Mouse (Mus musculus) ES-E14 (cell line): Measurements from ENCODE around the gene Rflna. TPM values are rescaled to one million over a fixed set of nuclear protein-coding genes. Genes with fewer than 3 reads are reported as not detected.

Experiments used
- DNase-seq: peaks from one replicate; pipeline ENCODE4 v3.0.0-alpha.2; 2013; ENCODE audit warnings: low read depth, low spot score
- H3K27ac ChIP-seq: 2 replicates; pipeline ENCODE4 v1.5.1; 2012; ENCODE audit warnings: low read depth, mild to moderate bottlenecking, low read length, moderate library complexity, mixed read lengths; ENCODE audit not compliant: poor library complexity, insufficient read depth, severe bottlenecking
- H3K36me3 ChIP-seq: 2 replicates; pipeline ENCODE4 v1.6.1; 2012; ENCODE audit warnings: mild to moderate bottlenecking, low read length, moderate library complexity, mixed read lengths; ENCODE audit not compliant: control insufficient read depth, poor library complexity, insufficient read depth, severe bottlenecking
- H3K4me1 ChIP-seq, 2 experiments: fragments of 150-350 bp in 1 of 2; sonication (generic) in 1 of 2; 2 replicates each; pipeline ENCODE4 v1.6.1; 2012; ENCODE audit warnings: low read length in 2 of 2, mild to moderate bottlenecking in 1 of 2, mixed read lengths in 1 of 2; ENCODE audit not compliant: control insufficient read depth in 2 of 2, insufficient read depth in 2 of 2, poor library complexity in 1 of 2
- H3K4me3 ChIP-seq, 2 experiments: fragments of 150-350 bp in 1 of 2; sonication (generic) in 1 of 2; 2 replicates each; pipeline ENCODE4 v1.5.1; 2012; ENCODE audit warnings: low read length in 2 of 2, low read depth in 1 of 2, mild to moderate bottlenecking in 1 of 2, mixed read lengths in 1 of 2; ENCODE audit not compliant: insufficient read depth in 1 of 2, poor library complexity in 1 of 2, severe bottlenecking in 1 of 2
- H3K9ac ChIP-seq: 2 replicates; pipeline ENCODE4 v1.6.1; 2012; ENCODE audit warnings: low read depth, mild to moderate bottlenecking, low read length, mixed read lengths; ENCODE audit not compliant: poor library complexity, insufficient read depth, severe bottlenecking
- H3K9me3 ChIP-seq: fragments of 150-350 bp; sonication (generic); 2 replicates; pipeline ENCODE4 v1.6.1; 2012; ENCODE audit warnings: low read depth, mild to moderate bottlenecking, low read length; ENCODE audit not compliant: control insufficient read depth, insufficient read depth
- CHD2 ChIP-seq: IDR thresholded peaks from 2 replicates; pipeline ENCODE4 v1.6.1; 2014; ENCODE audit warnings: mild to moderate bottlenecking, low read depth, low read length, inconsistent platforms
- HCFC1 ChIP-seq: IDR thresholded peaks from 2 replicates; pipeline ENCODE4 v1.6.1; 2012; ENCODE audit warnings: low read length, inconsistent platforms, borderline replicate concordance; ENCODE audit not compliant: insufficient read depth
- MAFK ChIP-seq: IDR thresholded peaks from 2 replicates; pipeline ENCODE4 v1.6.1; 2014; ENCODE audit warnings: mild to moderate bottlenecking, low read depth, low read length, inconsistent platforms; ENCODE audit not compliant: insufficient read depth
- ZC3H11A ChIP-seq: IDR thresholded peaks from 2 replicates; pipeline ENCODE4 v1.6.1; 2012; ENCODE audit warnings: low read depth, mild to moderate bottlenecking, inconsistent platforms, low read length, borderline replicate concordance
- ZNF384 ChIP-seq: IDR thresholded peaks from 2 replicates; pipeline ENCODE4 v1.6.1; 2012; ENCODE audit warnings: low read depth, low read length, inconsistent platforms
- in situ Hi-C, 2 experiments: fragments of 600-800 bp; cut with MboI; formaldehyde crosslinking; loops; one replicate each; pipeline ENCODE4 v1.15.1; 2025; ENCODE audit warnings: low sequenced_read_pairs in 2 of 2, inconsistent platforms in 1 of 2; ENCODE audit not compliant: unreplicated experiment in 2 of 2
- total RNA-seq: library from RNA; depleted of rRNA; stranded (reverse); fragments of 300-350 nt; gene quantifications from 2 replicates; pipeline ENCODE4 v1.2.3, GENCODE M21; 2012

Gene Rflna
- total RNA-seq, 1 experiment = 1.5 TPM

DNA sequence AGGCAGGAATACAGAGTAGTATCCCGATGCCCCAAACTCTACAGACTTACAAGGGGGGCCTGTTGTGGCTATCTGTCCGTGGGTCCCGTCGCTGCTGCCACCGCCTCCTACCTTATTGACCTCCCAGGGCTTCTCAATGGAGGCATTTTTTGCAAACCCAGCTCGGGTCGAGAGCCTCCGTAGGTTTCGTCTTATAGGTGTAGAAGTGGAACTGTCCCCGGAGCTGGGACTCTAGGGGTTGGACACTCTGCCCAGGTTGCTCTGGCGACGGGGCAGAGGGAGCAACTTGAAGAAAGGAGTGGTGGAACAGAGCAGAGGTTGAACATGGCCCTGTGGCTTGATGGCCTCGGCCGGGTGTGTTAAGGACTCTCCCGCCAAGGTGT, 843 bp downstream of the Rflna start:
- H3K27ac ChIP-seq = no peak overlapping the region
- peaks cover 0 to 4% of the 10 kb centered on the region in 2 experiments; a peak in 2 of 4 replicates for H3K4me1 ChIP-seq
- in situ Hi-C loops = no loop called here
- H3K9me3 ChIP-seq = no peaks in the 10 kb centered on the region
- no peak for TF ChIP-seq ZC3H11A
- no peak for TF ChIP-seq MAFK
- TF ChIP-seq HCFC1 = no peak
- TF ChIP-seq ZNF384 = no peak
- TF ChIP-seq CHD2 = no peak
- DNase-seq = no peak
- H3K9ac ChIP-seq = no peak overlapping the region
- peak overlapping the region; percentile 24 to 60; a peak in 2 of 4 replicates for H3K4me3 ChIP-seq
- no peaks in the 10 kb centered on the region for H3K36me3 ChIP-seq

DNA sequence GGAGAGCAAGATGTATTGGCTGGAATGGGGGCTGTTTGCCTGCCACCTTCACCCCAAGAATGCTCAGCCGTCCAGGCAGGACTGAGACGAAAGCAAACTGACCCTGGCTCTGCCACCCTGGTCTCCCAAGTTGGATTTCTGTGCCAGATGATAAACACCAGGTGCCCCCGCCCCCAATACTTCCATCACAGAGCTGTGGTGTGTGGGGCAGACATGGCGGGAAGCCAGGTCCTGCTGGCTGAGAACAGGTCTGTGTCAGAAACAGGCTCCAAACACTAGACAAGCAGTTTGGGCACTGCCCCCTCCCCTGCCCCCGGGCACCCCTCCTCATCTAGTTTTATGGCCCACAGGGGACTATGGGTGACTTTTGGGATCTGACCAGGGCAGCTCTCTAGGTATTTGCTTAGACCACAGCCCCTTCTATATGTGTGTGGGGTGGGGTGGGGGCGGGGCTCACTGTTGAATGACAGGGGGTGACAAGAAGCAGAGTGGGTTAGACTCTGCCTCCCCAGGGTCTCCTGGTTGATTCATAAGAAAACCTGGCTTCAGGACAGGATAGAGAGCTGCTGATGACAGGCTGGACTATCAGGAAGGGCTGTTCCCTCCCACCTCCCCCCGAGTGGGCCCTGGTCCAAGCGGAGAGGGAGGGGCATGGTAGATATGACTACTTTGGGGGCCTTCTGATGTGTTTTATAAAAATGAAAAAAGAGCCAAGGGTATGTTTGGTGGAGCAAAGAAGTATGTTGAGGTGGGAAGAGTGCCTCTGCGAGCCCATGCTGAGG, 3.0 kb downstream of the Rflna start:
- Histone ChIP-seq H3K9ac (no peak overlapping the region), H3K36me3 (no peaks in the 10 kb centered on the region), H3K9me3 (no peaks in the 10 kb centered on the region), H3K27ac (no peak overlapping the region), H3K4me3 (no peak overlapping the region), H3K4me1 (peaks cover 0 to 6% of the 10 kb centered on the region in 2 experiments; a peak in 2 of 4 replicates)
- DNase-seq = no peak
- TF ChIP-seq ZC3H11A (no peak), ZNF384 (no peak), MAFK (no peak), CHD2 (no peak), HCFC1 (no peak)
- in situ Hi-C loops = no loop called here

DNA sequence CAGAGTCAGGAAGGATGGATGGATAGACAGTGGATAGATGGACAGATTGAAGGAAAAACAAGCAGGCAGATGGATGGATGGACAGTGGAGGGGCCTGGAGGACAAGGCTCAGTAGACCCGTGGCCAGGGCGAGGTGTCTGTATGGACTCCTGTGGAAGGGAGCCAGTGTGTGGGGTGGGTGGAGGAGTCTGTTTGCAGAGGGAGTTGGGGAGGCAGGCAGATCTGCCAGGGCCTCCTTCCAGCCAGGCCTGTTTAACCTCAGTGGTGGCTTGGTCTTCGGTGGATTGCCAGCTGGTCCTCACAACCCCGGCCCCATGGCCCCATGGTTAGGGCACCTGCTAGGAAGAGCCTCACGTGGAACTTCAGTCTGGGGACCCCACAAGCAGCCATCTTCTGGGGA, 3.9 kb downstream of the Rflna start:
- DNase-seq = no peak
- in situ Hi-C loops = no loop called here
- H3K9me3 ChIP-seq = no peaks in the 10 kb centered on the region
- no peak overlapping the region for H3K27ac ChIP-seq
- no peaks in the 10 kb centered on the region for H3K36me3 ChIP-seq
- TF ChIP-seq ZC3H11A = no peak
- TF ChIP-seq HCFC1 = no peak
- no peak for TF ChIP-seq ZNF384
- TF ChIP-seq CHD2 = no peak
- no peak for TF ChIP-seq MAFK
- peaks cover 0 to 7% of the 10 kb centered on the region in 2 experiments; a peak in 2 of 4 replicates for H3K4me1 ChIP-seq
- H3K9ac ChIP-seq = no peak overlapping the region
- no peak overlapping the region for H3K4me3 ChIP-seq

DNA sequence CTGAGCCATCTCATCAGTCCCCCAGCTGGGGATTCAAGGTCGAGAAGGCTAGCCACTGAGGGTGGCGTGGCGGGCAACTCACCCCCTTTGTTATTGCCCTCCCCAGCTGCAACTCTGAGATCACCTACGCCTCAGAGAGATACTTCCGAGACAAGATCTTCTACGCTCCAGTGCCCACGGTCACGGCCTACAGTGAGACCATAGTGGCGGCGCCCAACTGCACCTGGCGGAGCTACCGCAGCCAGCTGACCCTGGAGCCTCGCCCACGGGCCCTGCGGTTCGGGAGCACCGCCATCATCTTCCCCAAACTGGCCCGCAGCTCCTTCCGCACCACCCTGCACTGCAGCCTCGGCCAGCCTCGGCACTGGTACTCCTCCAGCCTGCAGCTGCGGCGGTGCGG, 8.1 kb downstream of the Rflna start:
- no peak for TF ChIP-seq HCFC1
- TF ChIP-seq MAFK = no peak
- no peak for TF ChIP-seq ZNF384
- Histone ChIP-seq H3K36me3 (peaks cover 2% of the 10 kb centered on the region; the same call in 1 of the 2 replicates), H3K9ac (peak overlapping the region; percentile 30), H3K4me1 (peaks cover 0 to 5% of the 10 kb centered on the region in 2 experiments; a peak in 1 of 4 replicates), H3K27ac (no peak overlapping the region), H3K4me3 (peak overlapping the region; percentile 46 to 65; a peak in 3 of 4 replicates), H3K9me3 (no peaks in the 10 kb centered on the region)
- in situ Hi-C loops = loop anchor here in 1 of 2 experiments (5.0 kb wide), 1 partner anchor 99 kb away; no protein-coding TSS in a partner anchor
- DNase-seq = no peak
